Mouse (Mus musculus): ENCODE data around the gene Tyms. TPM values are rescaled to one million over a fixed set of nuclear protein-coding genes. Genes with fewer than 3 reads are reported as not detected.
A peak's percentile ranks its signal among the peaks of the same experiment; 100 is the strongest.

Tyms gene
- total and polyA plus RNA-seq, 2 experiments from 2014 or later, result 15.4 to 35.2 TPM

DNA sequence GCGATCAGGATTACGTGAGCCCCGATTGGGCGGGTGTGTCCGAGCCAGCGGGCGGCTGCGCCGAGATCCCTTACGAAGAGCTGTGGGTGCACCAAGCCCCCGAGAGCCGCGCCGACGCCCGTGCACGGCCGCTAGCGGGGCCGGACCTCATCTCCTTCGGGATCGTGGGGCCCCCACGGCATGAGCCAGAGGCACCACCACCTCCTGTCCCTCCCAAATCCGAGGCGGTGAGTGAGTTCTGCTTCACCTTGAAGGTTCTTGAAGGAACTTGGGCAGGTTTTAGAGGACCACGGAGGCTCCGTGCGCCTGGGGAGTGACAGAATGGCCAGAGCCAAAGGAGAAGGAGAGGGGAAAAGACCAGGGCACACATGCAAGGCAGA lies 41.3 kb upstream of the Tyms start:
- H3K36me3 ChIP-seq (ENCODE audit: insufficient read depth, low read length), result peaks cover 15% of the 10 kb centered on the region
- H3K27me3 ChIP-seq (ENCODE audit: insufficient read depth, low read length), result no peaks in the 10 kb centered on the region
- no peak for TF ChIP-seq CTCF (IDR thresholded peaks at IDR 0.05; ENCODE audit: low read depth)
- peak overlapping the region; percentile 54 for H3K4me3 ChIP-seq (ENCODE audit: low read length)
- H3K9me3 ChIP-seq (ENCODE audit: low read length), result no peaks in the 10 kb centered on the region
- H3K27ac ChIP-seq, result peak overlapping the region; percentile 69; the same call in 1 of the 2 replicates
- H3K4me1 ChIP-seq (ENCODE audit: insufficient read depth, low read length), result peaks cover 19% of the 10 kb centered on the region
- 5% methylated on average over 28 of the region's 28 CpGs for WGBS
- peak overlapping the region; percentile 56 for H3K9ac ChIP-seq (replicated peaks; ENCODE audit: low read length)
- no peak; the same call in 1 of the 2 replicates for ATAC-seq
- no peak for DNase-seq (ENCODE audit: low spot score)
- H3K4me2 ChIP-seq (ENCODE audit: low read depth, low read length), result peak overlapping the region; percentile 67

DNA sequence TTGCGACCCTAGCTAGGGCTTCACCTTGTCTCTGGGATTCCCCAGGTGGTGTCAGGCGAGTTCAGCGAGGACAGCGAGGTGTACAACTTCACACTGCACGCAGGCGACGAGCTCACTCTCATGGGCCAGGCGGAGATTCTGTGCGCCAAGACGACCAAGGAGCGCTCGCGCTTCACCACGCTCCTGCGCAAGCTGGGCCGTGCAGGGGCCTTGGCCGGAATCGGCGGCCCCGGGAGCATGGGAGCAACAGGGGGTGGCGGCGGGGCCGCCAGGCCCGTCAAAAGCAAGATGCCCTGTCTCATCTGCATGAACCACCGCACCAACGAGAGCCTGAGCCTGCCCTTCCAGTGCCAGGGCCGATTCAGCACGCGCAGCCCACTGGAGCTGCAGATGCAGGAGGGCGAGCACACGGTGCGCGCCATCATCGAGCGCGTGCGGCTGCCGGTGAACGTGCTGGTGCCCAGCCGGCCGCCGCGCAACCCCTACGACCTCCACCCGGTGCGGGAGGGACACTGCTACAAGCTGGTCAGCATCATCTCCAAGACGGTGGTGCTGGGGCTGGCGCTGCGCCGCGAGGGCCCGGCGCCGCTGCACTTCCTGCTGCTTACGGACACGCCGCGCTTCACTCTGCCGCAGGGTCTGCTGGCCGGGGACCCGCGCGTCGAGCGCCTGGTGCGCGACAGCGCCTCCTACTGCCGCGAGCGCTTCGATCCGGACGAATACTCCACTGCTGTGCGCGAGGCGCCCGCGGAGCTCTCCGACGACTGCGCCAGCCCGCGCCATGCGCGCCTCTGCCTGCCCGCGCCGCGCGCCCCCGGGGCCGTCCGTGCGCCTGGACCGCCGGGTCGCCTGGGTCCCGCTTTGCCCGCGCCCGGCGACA lies 40.7 kb upstream of the Tyms start:
- peak overlapping the region; percentile 69 for H3K27ac ChIP-seq

DNA sequence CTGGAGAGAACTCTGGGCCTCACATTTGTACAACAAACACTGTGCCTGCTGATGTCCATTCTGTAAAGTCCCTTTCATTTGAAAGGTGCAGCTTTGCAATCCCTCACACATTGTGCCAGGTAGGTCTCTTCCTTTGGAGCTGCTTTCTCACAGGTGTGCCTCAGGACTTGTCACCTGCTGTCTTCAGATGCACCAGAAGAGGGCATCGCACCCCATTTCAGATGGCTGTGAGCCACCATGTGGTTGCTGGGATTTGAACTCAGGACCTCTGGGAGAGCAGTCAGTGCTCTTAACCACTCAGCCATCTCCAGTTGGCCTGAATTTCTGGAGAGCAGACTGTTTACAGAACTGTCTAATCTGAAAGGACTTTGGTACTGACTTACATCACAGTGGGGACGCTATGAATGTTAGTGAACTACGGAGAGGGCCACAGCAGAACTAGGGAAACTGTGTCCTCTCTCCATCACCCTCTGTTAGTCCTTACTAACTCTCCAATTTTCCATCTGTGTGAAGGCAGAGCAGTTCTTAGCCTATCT lies 39.2 kb upstream of the Tyms start:
- DNase-seq (ENCODE audit: low spot score), result no peak
- Histone ChIP-seq H3K4me3 (ENCODE audit: low read length) (no peak overlapping the region), H3K4me1 (ENCODE audit: insufficient read depth, low read length) (peaks cover 21% of the 10 kb centered on the region), H3K9me3 (ENCODE audit: low read length) (no peaks in the 10 kb centered on the region), H3K9ac (replicated peaks; ENCODE audit: low read length) (no peak overlapping the region), H3K27me3 (ENCODE audit: insufficient read depth, low read length) (no peaks in the 10 kb centered on the region), H3K36me3 (ENCODE audit: insufficient read depth, low read length) (0 out of 2 replicates have a peak, but pooled peaks cover 7% of the 10 kb centered on the region), H3K4me2 (ENCODE audit: low read depth, low read length) (no peak overlapping the region), H3K27ac (no peak overlapping the region)
- TF ChIP-seq CTCF (IDR thresholded peaks at IDR 0.05; ENCODE audit: low read depth), result peak; percentile 47
- no peak for ATAC-seq
- whole genome bisulfite sequencing, result 82% methylated on average over 3 of the region's 3 CpGs

More for the DNA sequence above, 40.7 kb upstream of the Tyms start:
- TF ChIP-seq CTCF (IDR thresholded peaks at IDR 0.05; ENCODE audit: low read depth), result peak; percentile 61
- Histone ChIP-seq H3K36me3 (ENCODE audit: insufficient read depth, low read length) (peaks cover 10% of the 10 kb centered on the region; the same call in 1 of the 2 replicates), H3K4me2 (ENCODE audit: low read depth, low read length) (peak overlapping the region; percentile 67), H3K4me3 (ENCODE audit: low read length) (peak overlapping the region; percentile 54), H3K9me3 (ENCODE audit: low read length) (no peaks in the 10 kb centered on the region), H3K9ac (replicated peaks; ENCODE audit: low read length) (peak overlapping the region; percentile 56), H3K4me1 (ENCODE audit: insufficient read depth, low read length) (peaks cover 21% of the 10 kb centered on the region), H3K27me3 (ENCODE audit: insufficient read depth, low read length) (no peaks in the 10 kb centered on the region)
- 3% methylated on average over 91 of the region's 103 CpGs for WGBS
- peak; percentile 89 for ATAC-seq
- DNase-seq (ENCODE audit: low spot score), result peak; percentile 94

DNA sequence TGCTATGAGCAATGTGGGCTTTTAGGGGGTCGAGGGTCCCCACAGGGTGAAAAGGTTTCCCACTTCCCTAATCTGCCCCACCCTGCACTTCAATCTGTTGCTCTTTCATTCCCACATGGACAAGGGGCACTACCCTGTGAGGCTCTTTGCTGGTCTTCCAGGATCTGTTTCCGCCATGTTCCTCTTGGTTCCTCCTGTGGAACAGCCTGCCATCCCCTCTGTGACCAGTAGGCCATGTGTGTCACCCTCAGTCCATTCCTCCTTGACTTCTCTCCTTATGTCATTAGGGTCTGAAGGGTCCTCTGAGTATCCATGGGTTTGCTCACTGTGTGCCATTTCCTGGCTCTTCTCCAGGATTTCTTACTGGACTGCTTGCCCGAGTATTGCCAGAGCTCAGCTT lies 38.4 kb upstream of the Tyms start:
- Histone ChIP-seq H3K4me3 (ENCODE audit: low read length) (no peak overlapping the region), H3K9ac (replicated peaks; ENCODE audit: low read length) (no peak overlapping the region), H3K36me3 (ENCODE audit: insufficient read depth, low read length) (no peaks in the 10 kb centered on the region), H3K4me2 (ENCODE audit: low read depth, low read length) (no peak overlapping the region), H3K4me1 (ENCODE audit: insufficient read depth, low read length) (peaks cover 28% of the 10 kb centered on the region), H3K27ac (no peak overlapping the region), H3K27me3 (ENCODE audit: insufficient read depth, low read length) (no peaks in the 10 kb centered on the region), H3K9me3 (ENCODE audit: low read length) (no peaks in the 10 kb centered on the region)
- TF ChIP-seq CTCF (IDR thresholded peaks at IDR 0.05; ENCODE audit: low read depth), result peak; percentile 30
- DNase-seq (ENCODE audit: low spot score) (no peak), ATAC-seq (no peak)
- 56% methylated on average over 3 of the region's 3 CpGs for WGBS

DNA sequence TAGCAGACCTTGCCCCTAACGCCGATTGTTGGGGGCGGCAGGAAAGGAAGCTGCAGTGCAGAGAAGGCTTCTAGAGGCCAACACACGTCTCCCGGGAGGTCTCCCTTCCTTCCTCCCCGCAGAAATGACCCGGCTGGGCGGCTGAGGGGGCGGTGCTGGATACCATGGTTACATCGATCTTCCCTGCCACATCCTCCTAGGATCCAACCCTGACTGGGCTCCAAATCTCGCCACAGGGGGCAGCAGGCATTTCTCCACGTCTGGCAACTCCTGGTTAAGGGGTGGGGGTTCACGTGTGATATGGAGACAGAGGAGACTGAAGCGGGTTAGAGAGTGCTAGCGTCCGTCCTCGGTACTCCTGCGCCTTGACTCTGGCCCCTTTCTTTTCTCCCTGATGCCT lies 37.7 kb upstream of the Tyms start:
- WGBS, result 6% methylated on average over 16 of the region's 18 CpGs
- peak overlapping the region; percentile 37; the same call in 1 of the 2 replicates for H3K27ac ChIP-seq
- H3K4me3 ChIP-seq (ENCODE audit: low read length), result 0 out of 2 replicates have a peak overlapping the region, but pooled peaks have one; percentile 2
- peak overlapping the region; percentile 31; the same call in 1 of the 2 replicates for H3K9ac ChIP-seq (replicated peaks; ENCODE audit: low read length)
- ATAC-seq (peak; percentile 48), DNase-seq (ENCODE audit: low spot score) (peak; percentile 85)
- no peaks in the 10 kb centered on the region for H3K36me3 ChIP-seq (ENCODE audit: insufficient read depth, low read length)
- H3K4me1 ChIP-seq (ENCODE audit: insufficient read depth, low read length), result peaks cover 31% of the 10 kb centered on the region
- H3K9me3 ChIP-seq (ENCODE audit: low read length), result no peaks in the 10 kb centered on the region
- TF ChIP-seq CTCF (IDR thresholded peaks at IDR 0.05; ENCODE audit: low read depth), result peak; percentile 63
- H3K27me3 ChIP-seq (ENCODE audit: insufficient read depth, low read length), result no peaks in the 10 kb centered on the region
- H3K4me2 ChIP-seq (ENCODE audit: low read depth, low read length), result peak overlapping the region; percentile 45

DNA sequence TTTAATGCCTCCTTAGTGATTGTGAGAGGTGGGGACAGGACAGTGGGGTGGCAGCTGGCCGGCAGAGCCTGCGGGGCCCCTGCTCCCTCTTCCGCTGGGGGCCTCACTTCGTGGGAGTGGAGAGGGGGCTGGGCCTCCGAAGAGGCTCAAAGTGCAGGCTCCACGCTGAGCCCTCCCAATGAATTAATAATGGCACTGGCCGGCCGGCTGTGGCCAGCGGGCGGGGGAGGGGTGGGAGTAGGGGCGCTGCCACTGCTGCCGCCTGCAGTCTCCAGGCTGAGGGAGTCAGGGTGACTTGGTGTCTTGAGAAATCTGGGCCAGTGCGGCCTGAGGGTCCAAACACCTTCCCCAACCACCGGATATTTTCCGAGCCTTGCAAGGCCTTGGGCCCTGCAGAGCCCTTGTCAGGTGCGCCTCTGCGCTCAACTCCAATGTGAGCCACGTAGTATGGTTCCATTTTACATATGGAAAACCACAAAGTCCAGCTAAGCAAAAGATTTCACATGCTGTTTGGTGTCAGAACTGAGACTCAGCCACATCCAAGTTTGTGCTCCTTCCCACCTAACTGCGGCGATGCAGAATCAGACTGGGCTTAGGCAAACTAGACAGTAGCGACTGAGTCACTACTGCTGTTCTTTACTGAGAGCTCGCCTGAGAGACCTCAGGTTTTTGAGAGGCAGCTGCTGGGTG lies 37.1 kb upstream of the Tyms start:
- 17% methylated on average over 22 of the region's 22 CpGs for WGBS
- peaks cover 31% of the 10 kb centered on the region for H3K4me1 ChIP-seq (ENCODE audit: insufficient read depth, low read length)
- DNase-seq (ENCODE audit: low spot score), result peak; percentile 38
- H3K27ac ChIP-seq, result peak overlapping the region; percentile 37; the same call in 1 of the 2 replicates
- 0 out of 2 replicates have a peak overlapping the region, but pooled peaks have one; percentile 2 for H3K4me3 ChIP-seq (ENCODE audit: low read length)
- H3K36me3 ChIP-seq (ENCODE audit: insufficient read depth, low read length), result no peaks in the 10 kb centered on the region
- peak overlapping the region; percentile 31; the same call in 1 of the 2 replicates for H3K9ac ChIP-seq (replicated peaks; ENCODE audit: low read length)
- no peaks in the 10 kb centered on the region for H3K9me3 ChIP-seq (ENCODE audit: low read length)
- H3K4me2 ChIP-seq (ENCODE audit: low read depth, low read length), result peak overlapping the region; percentile 45
- TF ChIP-seq CTCF (IDR thresholded peaks at IDR 0.05; ENCODE audit: low read depth), result no peak
- no peak for ATAC-seq
- H3K27me3 ChIP-seq (ENCODE audit: insufficient read depth, low read length), result no peaks in the 10 kb centered on the region
